Mouse (Mus musculus): ENCODE data around the gene Pla2g6.

Pla2g6 gene

GRCm38 (mm10) chr15:79350866-79351265 lies 22.7 kb upstream of the Pla2g6 start:
- DNase-seq (ENCODE audit: low spot score) = no peak

GRCm38 (mm10) chr15:79348651-79349050 lies 20.5 kb upstream of the Pla2g6 start:
- DNase-seq (ENCODE audit: low spot score) = no peak

- DNase-seq (ENCODE audit: low spot score) = peak; percentile 76
These were observed 19.8 kb upstream of the Pla2g6 start for GRCm38 (mm10) chr15:79347845-79348506.

DNA sequence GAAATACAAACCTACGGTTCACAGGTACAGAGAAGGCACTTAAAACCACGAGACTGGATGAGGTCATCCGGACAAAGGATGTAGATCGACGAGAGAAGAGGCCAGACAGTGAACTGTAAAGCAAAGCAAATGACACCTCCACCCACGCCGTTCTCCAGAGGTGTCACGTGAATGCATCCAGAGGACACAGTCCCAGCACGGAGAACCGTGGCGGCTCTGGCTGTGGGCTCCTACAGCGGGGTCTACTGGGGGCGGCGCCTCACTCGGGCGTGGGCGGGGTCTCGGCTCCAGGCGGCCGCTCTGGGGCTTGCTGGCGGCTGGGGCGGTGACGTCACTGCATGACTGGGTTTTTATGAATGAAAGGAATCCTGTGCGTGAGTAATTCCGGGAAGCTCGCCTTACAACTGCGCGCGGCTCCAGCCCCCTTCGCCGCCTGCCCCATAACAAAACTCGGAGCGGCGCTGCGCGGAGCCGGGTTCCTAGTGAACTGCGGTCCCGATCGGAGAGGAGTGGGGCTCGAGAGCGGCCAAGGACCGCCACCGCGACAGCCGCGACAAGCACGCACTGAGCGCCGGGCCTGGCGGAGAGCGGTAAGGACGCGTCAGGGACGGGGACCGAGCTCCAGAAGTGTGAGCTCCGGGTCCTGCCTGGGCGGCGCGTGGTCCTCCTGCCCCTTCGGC lies 19.1 kb upstream of the Pla2g6 start:
- peak; percentile 94 for DNase-seq (ENCODE audit: low spot score)

DNA sequence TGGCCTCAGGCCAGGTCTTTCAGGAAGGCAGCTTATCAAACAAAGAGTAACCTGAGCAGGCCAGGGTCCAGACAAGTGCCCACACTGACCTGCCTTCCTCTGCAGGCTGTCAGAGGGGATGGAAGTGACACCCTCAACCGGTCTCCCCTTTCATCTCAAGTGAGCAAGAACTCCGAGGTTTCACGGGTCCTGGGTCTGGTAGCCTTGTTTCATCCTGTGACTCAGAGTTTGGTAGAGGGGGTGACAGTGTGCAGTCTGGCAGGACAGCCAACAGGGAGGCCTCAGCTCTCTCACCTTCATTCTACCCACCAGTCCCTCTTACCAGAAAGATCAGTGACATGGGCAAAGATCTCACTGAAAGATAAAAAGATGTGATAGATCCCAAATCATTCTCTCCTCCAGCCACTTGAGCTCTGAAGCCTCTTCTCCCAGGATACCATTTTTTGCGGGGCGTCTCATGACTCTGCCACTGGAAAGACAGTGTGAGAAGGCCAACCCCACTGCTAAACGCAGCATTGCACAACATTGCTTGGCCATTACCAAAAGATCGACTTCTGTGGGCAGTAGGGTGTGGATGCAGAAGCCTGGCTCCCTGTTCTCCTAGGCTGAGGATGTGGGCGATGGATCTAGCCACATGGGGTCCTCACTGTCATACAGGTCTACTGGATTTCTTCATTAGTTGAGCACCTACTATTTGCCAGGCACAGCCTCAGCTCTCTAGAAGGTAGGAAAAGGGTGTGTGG lies 18.0 kb upstream of the Pla2g6 start, which contains the start of gene Maff:
Gene Maff, plus strand, starts transcription at position 571 of the 743 bp plus-strand sequence.
- no peak for DNase-seq (ENCODE audit: low spot score)

- DNase-seq (ENCODE audit: low spot score) = no peak
These were observed 16.4 kb upstream of the Pla2g6 start for GRCm38 (mm10) chr15:79344627-79345026.

- no peak for DNase-seq (ENCODE audit: low spot score)
These were observed 14.6 kb upstream of the Pla2g6 start for GRCm38 (mm10) chr15:79342641-79343337.

- no peak for DNase-seq (ENCODE audit: low spot score)
These were observed 10.8 kb upstream of the Pla2g6 start for GRCm38 (mm10) chr15:79338978-79339377.

DNA sequence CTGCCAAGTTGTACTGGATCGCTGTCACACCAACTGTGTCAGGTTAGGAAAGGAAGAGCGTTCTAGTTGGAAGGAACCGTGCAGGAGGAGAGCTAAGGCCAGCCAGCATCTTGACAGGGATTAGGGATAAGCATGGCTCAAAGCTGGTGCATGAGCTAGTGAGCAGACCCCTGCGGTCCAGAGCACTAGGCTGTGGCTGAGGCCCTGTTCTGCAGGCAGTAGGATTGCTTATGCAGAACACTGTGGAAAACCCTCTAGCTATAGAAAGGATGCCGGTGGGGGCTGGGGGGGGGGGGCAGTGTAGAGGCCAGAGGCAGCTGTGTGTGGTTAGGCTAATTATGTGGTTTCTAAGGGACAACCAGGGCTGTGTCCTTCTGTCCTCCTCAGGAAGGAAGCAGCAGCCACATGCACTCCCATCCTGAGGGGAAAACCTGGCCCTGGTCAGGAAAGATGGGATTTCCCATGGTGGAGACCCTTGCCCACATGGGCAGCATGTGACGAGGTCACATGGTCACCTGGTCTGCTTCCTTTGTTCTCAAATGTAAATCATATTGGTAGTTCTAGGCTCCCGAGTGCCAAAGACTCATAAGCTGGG lies 7.0 kb upstream of the Pla2g6 start:
- DNase-seq (ENCODE audit: low spot score) = no peak

DNA sequence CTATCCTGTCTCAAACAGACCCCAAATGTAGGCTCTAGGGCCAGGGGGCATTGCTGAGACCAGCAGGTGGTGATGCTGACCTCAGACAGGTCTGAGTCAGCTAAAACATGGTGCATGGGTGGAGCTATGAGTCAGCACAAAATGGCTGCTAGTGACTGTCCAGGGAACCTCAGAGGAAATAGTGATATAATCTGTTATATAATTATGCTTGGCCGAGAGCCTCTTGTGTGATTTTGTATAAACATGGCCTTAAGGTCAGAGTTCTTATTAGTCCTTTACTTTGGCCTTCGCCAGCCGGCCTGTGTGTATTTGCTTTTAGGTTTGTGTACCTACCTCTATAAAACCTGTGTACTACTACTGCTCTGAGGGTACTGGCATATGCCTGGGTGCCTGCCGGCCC lies 5.2 kb upstream of the Pla2g6 start:
- no peak for DNase-seq (ENCODE audit: low spot score)

- no peak for DNase-seq (ENCODE audit: low spot score)
These were observed 2.3 kb upstream of the Pla2g6 start for GRCm38 (mm10) chr15:79330521-79330920.

DNA sequence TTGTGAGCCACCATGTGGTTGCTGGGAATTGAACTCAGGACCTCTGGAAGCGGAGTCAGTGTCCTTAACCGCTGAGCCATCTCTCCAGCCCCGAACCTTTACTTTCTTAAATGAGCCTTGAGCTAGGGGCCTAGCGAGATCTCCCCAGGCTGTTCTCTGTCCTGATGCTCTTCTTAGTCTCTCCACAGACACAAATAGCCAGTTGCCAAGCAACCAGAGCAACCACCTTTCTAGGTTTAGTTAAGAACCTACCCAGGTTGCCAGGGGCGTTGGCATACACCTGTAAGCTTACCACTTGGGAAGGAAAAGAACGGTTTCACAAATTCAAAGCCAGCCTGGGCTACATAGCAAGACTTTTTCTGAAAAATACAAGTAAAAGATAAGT lies 1.8 kb upstream of the Pla2g6 start:
- no peak for DNase-seq (ENCODE audit: low spot score)

DNA sequence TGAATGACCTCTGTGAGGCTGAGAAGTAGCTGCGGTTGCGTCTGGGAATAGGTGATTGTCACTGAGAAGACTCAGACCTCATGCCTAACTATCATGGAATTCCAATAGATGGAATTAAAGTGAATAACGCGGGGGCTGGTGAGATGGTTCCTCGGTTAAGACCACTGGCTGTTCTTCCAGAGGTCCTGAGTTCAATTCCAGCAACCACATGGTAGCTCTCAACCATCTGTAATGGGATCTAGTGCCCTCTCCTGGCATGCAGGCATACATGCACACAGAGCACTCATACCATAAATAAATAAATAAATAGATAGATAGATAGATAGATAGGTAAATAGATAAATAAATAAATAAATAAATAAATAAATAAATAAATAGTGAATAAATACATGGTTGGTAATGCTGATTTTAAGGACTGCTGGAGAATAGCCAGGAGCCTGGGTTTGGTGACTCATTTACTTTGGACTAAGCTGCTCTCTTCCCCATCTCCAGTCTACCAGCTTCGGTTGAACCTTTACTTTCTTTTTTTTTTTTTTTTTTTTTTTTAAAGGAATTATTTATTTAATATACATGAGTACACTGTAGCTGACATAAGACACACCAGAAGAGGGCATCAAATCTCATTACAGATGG lies 1.3 kb upstream of the Pla2g6 start:
- no peak for DNase-seq (ENCODE audit: low spot score)

- DNase-seq (ENCODE audit: low spot score) = no peak
These were observed 717 bp upstream of the Pla2g6 start for GRCm38 (mm10) chr15:79328939-79329275.

DNA sequence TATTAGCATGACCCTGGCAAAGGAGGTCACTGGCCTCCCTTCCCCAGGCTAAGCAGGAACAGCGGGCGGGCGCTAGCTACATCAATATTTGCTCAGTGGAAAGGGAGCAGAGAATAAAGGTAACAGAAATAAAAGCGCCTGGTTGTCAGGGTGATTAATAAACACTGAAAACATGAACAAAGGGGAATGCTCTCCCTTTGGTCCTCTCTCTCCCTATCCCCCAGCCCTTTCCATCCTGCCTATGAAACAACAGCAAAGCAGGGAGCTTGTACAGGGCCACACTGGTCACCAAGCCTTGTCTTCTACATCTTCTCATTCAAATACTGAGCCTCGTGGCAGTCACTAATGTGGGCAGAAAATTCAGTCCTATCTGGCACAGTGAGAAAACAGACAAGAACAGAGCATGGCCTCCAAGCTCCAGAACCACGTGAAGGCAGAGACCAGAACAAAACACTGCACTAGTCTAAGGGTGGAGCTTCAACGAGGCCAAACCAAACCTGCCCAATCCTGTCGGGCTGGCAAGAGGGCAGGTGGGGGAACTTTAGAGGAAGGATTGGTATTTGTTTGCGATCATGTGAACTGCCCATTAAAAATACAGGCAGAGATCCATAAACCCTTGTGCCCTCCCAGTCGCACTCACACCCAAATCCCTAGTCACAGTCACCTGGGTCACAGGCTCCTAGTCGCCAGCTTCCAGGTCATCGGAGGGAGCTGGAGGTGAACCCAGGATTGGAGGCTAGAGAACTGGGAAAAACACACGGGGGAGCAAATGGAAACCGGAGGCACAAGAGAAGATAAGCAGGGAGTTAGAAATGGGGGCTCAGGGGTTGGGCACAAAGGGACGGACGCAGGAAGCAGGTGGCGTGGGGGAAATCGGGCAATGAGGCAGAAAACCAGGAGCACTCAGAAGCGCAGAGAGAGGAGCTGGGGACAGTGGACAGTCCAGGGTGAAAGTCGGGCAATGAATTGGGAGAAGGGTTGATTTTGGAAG lies 924 bp downstream of the Pla2g6 start:
- DNase-seq (ENCODE audit: low spot score) = no peak

GRCm38 (mm10) chr15:79326264-79326663 lies 1.9 kb downstream of the Pla2g6 start:
- DNase-seq (ENCODE audit: low spot score) = no peak

- DNase-seq (ENCODE audit: low spot score) = no peak
These were observed 2.4 kb downstream of the Pla2g6 start for GRCm38 (mm10) chr15:79325742-79326141.

DNA sequence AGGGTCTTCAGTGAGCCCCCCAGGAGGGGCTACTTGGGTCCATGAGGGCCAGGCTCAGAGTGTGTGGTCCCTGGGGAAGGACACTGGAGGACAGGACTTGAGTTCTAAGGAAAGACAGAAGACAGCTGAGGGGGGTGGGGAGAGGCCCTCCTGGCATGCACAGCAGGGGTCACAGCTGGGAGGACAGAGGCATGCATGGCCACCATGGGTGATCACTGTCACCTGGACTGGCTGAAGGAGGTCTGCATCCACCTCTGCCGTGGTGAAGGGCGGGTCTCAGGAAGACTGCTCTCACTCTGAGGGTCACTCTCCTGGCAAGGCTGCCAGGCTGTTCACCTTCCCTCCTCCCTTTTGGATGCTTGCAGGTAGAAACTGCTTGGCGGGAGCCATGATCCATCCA lies 3.8 kb downstream of the Pla2g6 start:
- no peak for DNase-seq (ENCODE audit: low spot score)

DNA sequence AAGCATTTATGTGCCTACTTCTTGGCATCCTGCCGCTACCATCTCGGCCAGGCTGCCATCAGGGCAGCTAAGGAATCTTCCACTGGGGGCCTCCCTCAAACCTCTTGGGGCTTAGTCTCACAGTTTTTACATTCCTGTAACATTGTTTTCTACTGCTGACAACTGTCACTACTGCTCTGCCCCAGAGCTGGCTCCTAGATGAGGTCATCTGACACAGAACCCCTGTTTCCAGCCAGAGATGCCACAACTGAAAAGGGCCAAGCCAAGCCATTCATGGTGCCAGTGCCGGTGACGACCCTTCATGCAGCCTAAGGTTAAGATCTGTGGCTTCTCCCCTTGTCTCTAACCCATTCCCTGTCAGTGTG lies 4.4 kb downstream of the Pla2g6 start:
- DNase-seq (ENCODE audit: low spot score) = no peak

DNA sequence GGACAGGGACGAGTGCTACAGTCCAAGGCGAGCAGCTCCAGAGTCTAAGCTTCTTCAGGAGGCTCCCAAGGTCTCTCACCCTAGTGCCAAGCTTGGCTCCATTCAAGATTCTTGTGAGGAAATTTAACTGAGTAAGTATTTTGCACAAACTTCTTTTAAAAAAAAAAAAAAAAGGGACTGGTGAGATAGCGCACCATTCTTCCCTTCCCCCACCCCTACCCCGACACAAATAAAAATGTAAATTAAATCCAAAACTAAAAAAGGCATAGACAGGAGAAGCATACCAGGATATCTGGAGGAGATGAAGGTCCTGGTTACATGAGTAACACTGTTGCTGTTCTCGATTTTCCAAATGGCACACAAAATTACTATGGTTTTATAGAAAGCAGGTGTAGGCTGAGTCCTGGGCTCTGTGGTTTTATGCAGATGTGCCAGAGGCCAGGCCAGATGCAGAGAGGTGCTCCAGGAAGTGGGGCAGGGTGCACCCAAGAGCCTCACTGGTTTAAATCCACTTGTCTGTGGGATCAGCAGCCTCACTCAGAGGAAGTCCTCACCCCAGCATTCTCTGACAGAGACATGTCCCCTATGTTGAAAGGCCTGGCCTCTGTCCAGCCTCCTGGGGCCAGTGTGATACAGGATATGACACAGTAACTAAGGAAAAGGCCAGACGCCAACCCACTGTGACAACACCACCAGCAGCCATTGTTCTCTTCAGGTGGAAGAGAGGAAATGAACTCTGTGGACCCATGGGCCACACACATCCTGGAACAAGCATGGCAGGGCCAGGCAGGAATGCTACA lies 5.0 kb downstream of the Pla2g6 start:
- peak; percentile 64 for DNase-seq (ENCODE audit: low spot score)

Data from testis, postnatal 10 days (tissue).